Comparison of ENCODE assay signal across 18 mouse cellular contexts in genomic region chr9:57402318-57403251, GRCm38 (mm10). TPM values are rescaled to one million over a fixed set of nuclear protein-coding genes. Genes with fewer than 3 reads are reported as not detected.
A peak's percentile ranks its signal among the peaks of the same experiment; 100 is the strongest.
DNase-seq lines count a peak whose midpoint lies in the region; ATAC-seq and TF ChIP-seq lines count a peak whose summit lies in the region.
"Had no signal": no experiment of that assay in that cellular context is flagged by ENCODE, and none has a peak within 500 bp of the region (broad histone marks: within the 10 kb centered on the region; RNA-seq: fewer than 3 reads in every experiment).

No protein-coding gene starts in this region.

- ATAC-seq in heart, postnatal 0 days (ENCODE audit: insufficient read depth, low read depth): peak; percentile 77
- peak; percentile 85 for ATAC-seq in intestine, postnatal 0 days

- H3K36me3 ChIP-seq in heart, postnatal 0 days (replicated peaks; ENCODE audit: control insufficient read depth, insufficient read depth, low read length): no peaks in the 10 kb centered on the region
- H3K36me3 ChIP-seq in intestine, postnatal 0 days (ENCODE audit: control insufficient read depth, insufficient read depth): no peaks in the 10 kb centered on the region
- H3K36me3 ChIP-seq: neural tube, embryonic 15.5 days had no signal

- H3K9ac ChIP-seq in heart, postnatal 0 days (replicated peaks; ENCODE audit: low read depth, low read length): no peak overlapping the region
- H3K9ac ChIP-seq in intestine, postnatal 0 days (ENCODE audit: low read depth, low read length): no peak overlapping the region
- H3K9ac ChIP-seq: hindbrain, embryonic 14.5 days; neural tube, embryonic 15.5 days had no signal

- TF ChIP-seq EP300 in heart, postnatal 0 days (IDR thresholded peaks at IDR 0.05; ENCODE audit: low read depth): no peak

- peaks cover 20% of the 10 kb centered on the region for H3K9me3 ChIP-seq in heart, postnatal 0 days (replicated peaks; ENCODE audit: control insufficient read depth, low read length)
- peaks cover 10% of the 10 kb centered on the region; the same call in 1 of the 2 replicates for H3K9me3 ChIP-seq in intestine, postnatal 0 days (ENCODE audit: control insufficient read depth)

- 0 out of 2 replicates have a peak overlapping the region, but pooled peaks have one; percentile 39 for H3K27ac ChIP-seq in heart, postnatal 0 days (ENCODE audit: low read depth)
- H3K27ac ChIP-seq in intestine, postnatal 0 days (ENCODE audit: low read depth, low read length): peak overlapping the region; percentile 50
- H3K27ac ChIP-seq: hindbrain, embryonic 14.5 days; neural tube, embryonic 15.5 days had no signal

- peaks cover 12% of the 10 kb centered on the region; the same call in 1 of the 2 replicates for H3K4me1 ChIP-seq in heart, postnatal 0 days (ENCODE audit: control insufficient read depth, insufficient read depth)
- H3K4me1 ChIP-seq in intestine, postnatal 0 days (replicated peaks; ENCODE audit: control insufficient read depth, insufficient read depth, low read length): 0 out of 2 replicates have a peak, but pooled peaks cover 4% of the 10 kb centered on the region
- H3K4me1 ChIP-seq: neural tube, embryonic 15.5 days had no signal

- no peak overlapping the region for H3K4me2 ChIP-seq in heart, postnatal 0 days (ENCODE audit: low read depth, low read length)
- no peak overlapping the region for H3K4me2 ChIP-seq in intestine, postnatal 0 days (replicated peaks; ENCODE audit: low read depth)
- H3K4me2 ChIP-seq: hindbrain, embryonic 14.5 days; midbrain, embryonic 11.5 days; neural tube, embryonic 15.5 days had no signal

- intact Hi-C loops in heart, postnatal 14 days (cut with DNase I): no loop called here

- 51% methylated on average over 15 of the region's 15 CpGs for WGBS in heart, postnatal 0 days
- WGBS in intestine, postnatal 0 days: 56% methylated on average over 15 of the region's 15 CpGs

- no peak for DNase-seq in heart, postnatal 0 days (ENCODE audit: low spot score)
- DNase-seq in heart, postnatal 14 days: no peak
- DNase-seq in thymus, postnatal 0 days (ENCODE audit: low spot score): peak; percentile 46
- DNase-seq in thymus, adult 18-20 months: no peak
- DNase-seq in layer of hippocampus, adult 9-11 months: no peak
- no peak for DNase-seq in gastrocnemius, adult 8-10 months (ENCODE audit: low spot score in 2 of 2)
- DNase-seq in kidney, postnatal 25 days: no peak
- DNase-seq: adrenal gland, postnatal 14 days; cerebellum, adult 9-11 months; gastrocnemius, postnatal 14 days; kidney, adult 18-20 months; kidney, postnatal 14 days; liver; retina, postnatal 1 day had no signal

- no peak for TF ChIP-seq CTCF in heart, postnatal 0 days (IDR thresholded peaks at IDR 0.05; ENCODE audit: low read depth)
- no peak for TF ChIP-seq CTCF in intestine, postnatal 0 days (IDR thresholded peaks at IDR 0.05; ENCODE audit: low read depth)

- H3K27me3 ChIP-seq in heart, postnatal 0 days (ENCODE audit: control insufficient read depth, insufficient read depth, low read length): no peaks in the 10 kb centered on the region
- no peaks in the 10 kb centered on the region for H3K27me3 ChIP-seq in intestine, postnatal 0 days (replicated peaks; ENCODE audit: control insufficient read depth, insufficient read depth, low read length)
- H3K27me3 ChIP-seq: neural tube, embryonic 15.5 days had no signal

- H3K4me3 ChIP-seq in heart, postnatal 0 days (ENCODE audit: low read depth, low read length): no peak overlapping the region
- no peak overlapping the region for H3K4me3 ChIP-seq in intestine, postnatal 0 days (ENCODE audit: low read depth, low read length)
- H3K4me3 ChIP-seq: neural tube, embryonic 15.5 days had no signal

RNA-seq across cellular contexts. Expression of gene Ppcdc, which starts 37.3 kb away (rescaled TPM):
- total RNA-seq in heart, postnatal 0 days (2014; rRNA removed; ENCODE audit: low replicate concordance): 14.0 and 14.1 TPM in 2 replicates
- polyA plus RNA-seq in heart, postnatal 0 days (2015; fragmentation: Nextera tagmentation; extraction: Ambion mirVana): 14.1 and 14.3 TPM in 2 replicates
- 1 to 10 TPM; 9.0 to 9.3 TPM for total RNA-seq in heart, postnatal 14 days (2021)
- 50.9 and 62.5 TPM in 2 replicates for polyA plus RNA-seq in thymus, postnatal 0 days (2015; fragmentation: Nextera tagmentation; extraction: Ambion mirVana)
- 17.3 and 18.8 TPM in 2 replicates for polyA plus RNA-seq in intestine, postnatal 0 days (2015; fragmentation: Nextera tagmentation; extraction: Ambion mirVana)
- 10 to 100 TPM in 1 of 4 experiments, 1 to 10 TPM in 3; 7.0 to 10.8 (median 7.6) TPM for total RNA-seq in gastrocnemius, adult 8-10 months (2022)
